Mouse (Mus musculus): ENCODE data around the gene Meaf6. TPM values are rescaled to one million over a fixed set of nuclear protein-coding genes. Genes with fewer than 3 reads are reported as not detected.

The Meaf6 gene
- polyA plus RNA-seq, 1 experiment from 2014 or later: 168 TPM

DNA sequence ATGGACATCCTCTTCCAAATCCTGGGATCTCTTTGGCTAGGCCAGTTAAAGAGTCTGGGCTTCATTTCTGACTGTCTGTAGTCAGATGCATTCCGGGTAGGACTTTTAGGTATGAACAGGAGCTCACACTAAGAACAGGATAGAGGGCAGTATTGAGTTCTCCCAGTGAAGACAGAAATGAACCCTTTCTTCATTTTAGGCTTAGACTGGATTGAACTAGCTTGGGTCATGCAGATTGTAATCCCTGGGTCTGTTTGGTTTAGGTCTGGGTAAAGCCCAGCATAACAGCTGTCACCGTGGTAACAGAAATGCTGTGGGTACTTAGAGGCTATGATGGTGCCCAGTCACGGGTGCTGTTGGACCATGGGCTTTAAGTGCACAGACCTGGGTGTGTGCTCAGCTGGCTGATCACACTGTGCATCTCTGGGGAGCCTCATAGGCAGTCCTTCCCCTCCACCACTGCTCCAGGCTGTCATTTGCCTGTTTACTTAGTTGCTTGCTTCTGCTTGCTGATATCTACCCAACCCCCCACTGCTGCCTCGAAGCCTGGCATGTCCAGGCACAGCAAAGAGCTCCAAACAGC is 68.8 kb downstream of the Meaf6 start:
- Histone ChIP-seq H3K36me3 (replicated peaks) (no peaks in the 10 kb centered on the region), H3K4me2 (no peak overlapping the region)
- ATAC-seq (replicated peaks): no peak

DNA sequence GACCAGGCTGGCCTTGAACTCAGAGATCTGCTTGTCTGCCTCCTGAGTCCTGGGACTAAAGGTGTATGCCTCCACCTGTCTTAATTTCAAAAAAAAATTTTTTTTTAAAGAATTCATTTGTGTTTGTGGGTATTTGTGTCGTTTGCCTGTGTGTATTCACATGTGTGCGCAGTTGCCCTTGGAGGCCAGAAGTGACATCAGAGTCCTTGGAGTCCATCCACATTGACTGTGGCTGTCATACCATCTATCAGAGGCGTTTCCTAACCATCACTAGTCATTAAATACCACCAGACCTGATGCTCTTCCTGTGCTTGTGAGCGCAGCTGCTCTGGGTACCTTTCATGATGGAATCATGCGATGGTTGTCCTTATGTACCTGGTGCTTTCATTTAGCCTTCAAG is 70.7 kb downstream of the Meaf6 start:
- Histone ChIP-seq H3K9ac (no peak overlapping the region), H3K4me3 (no peak overlapping the region), H3K27ac (no peak overlapping the region), H3K36me3 (replicated peaks) (no peaks in the 10 kb centered on the region), H3K4me1 (peaks cover 8% of the 10 kb centered on the region), H3K9me3 (no peaks in the 10 kb centered on the region), H3K27me3 (replicated peaks) (no peaks in the 10 kb centered on the region), H3K4me2 (no peak overlapping the region)
- no peak for ATAC-seq (replicated peaks)
- WGBS: 86% methylated on average over 5 of the region's 5 CpGs

More for the DNA sequence above, 68.8 kb downstream of the Meaf6 start:
- no peaks in the 10 kb centered on the region for H3K27me3 ChIP-seq (replicated peaks)
- peaks cover 6% of the 10 kb centered on the region; the same call in 1 of the 2 replicates for H3K4me1 ChIP-seq
- no peak overlapping the region for H3K4me3 ChIP-seq
- no peaks in the 10 kb centered on the region for H3K9me3 ChIP-seq
- H3K27ac ChIP-seq: no peak overlapping the region
- H3K9ac ChIP-seq: no peak overlapping the region
- whole genome bisulfite sequencing: 61% methylated on average over 4 of the region's 4 CpGs

DNA sequence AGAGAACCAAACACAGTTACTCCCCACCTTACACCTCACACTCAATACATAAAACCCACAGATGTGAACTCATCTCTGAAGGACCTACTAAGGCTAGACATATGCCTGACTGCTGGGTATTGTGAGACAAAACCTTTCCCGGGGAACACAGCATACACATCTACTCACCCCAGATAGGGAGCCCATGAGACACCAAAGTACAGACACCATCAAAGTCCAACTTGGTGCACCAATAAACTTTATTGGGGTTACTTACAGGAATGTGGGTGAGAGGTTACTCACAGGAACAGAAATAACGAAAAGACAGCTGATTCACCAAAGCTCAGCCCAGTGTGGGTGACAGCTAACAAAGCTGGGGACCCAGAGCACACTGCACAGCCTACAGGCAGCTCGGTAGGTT is 72.4 kb downstream of the Meaf6 start:
- no peak overlapping the region for H3K4me2 ChIP-seq
- no peak overlapping the region for H3K27ac ChIP-seq
- no peaks in the 10 kb centered on the region; the same call in 1 of the 2 replicates for H3K27me3 ChIP-seq (replicated peaks)
- no peak overlapping the region for H3K9ac ChIP-seq
- no peaks in the 10 kb centered on the region for H3K9me3 ChIP-seq
- no peaks in the 10 kb centered on the region for H3K36me3 ChIP-seq (replicated peaks)
- ATAC-seq (replicated peaks): no peak
- H3K4me1 ChIP-seq: peaks cover 15% of the 10 kb centered on the region
- 87% methylated on average over 3 of the region's 3 CpGs for WGBS
- no peak overlapping the region for H3K4me3 ChIP-seq

DNA sequence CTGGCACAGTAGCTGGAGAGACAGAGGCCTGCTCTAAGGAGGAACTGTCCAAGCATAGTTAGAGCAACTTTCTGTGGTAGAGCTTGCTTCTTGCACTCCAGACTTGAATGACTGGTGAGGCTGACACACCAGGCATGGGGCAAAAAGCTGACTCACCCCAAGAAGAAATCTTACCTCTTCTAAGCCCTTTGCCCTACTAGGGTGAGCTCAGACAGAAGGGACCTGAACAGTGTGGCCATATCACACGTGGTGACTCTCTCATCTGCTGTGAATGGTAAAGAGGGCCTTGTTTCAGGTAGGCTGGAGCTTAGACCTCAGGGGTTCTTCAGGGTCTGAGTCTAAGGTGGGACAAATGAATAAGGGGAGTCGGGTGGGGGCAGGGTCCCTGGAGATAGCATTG is 73.1 kb downstream of the Meaf6 start:
- 93% methylated on average over 2 of the region's 2 CpGs for WGBS
- Histone ChIP-seq H3K9ac (no peak overlapping the region), H3K4me2 (no peak overlapping the region), H3K36me3 (replicated peaks) (no peaks in the 10 kb centered on the region), H3K4me3 (no peak overlapping the region), H3K9me3 (no peaks in the 10 kb centered on the region), H3K27me3 (replicated peaks) (peaks cover 2% of the 10 kb centered on the region; the same call in 1 of the 2 replicates), H3K27ac (no peak overlapping the region), H3K4me1 (peaks cover 15% of the 10 kb centered on the region)
- no peak for ATAC-seq (replicated peaks)

DNA sequence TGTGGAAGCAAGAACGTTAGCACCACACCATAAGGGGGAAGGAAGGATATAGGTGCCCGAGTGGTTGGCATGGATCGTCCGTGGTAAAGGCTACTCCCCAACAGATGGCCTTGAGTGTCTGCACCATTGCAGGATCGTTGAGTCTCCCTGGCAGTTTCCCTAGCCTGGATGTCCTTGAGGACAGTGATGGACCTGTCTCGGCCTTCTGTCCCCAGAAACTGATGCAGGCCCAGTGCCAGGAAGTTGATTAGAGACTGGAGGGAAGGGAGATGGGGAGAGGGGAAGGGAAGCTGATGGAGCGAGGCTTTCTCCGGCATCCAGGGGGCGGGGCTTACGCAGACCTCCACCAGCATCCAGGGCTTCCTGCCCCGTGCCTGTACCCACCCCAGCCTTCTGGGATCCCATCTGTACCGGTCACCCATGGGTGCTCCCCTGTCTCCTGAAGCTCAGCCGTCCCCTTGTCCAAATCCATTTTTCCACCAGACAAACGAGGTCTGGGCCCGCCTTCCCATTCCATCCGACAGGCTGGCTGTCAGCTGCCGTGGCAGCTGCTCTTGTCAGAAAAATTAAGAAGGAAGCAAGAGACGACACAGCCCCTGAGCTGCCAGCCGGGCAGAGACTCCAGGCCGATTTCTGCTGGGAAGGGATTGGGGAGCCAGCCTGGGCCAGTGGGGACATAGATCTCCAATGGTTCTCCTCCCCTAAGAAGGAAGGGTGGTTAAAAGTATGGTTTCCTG is 73.8 kb downstream of the Meaf6 start:
- H3K9me3 ChIP-seq: no peaks in the 10 kb centered on the region
- H3K36me3 ChIP-seq (replicated peaks): no peaks in the 10 kb centered on the region
- H3K4me2 ChIP-seq: no peak overlapping the region
- H3K9ac ChIP-seq: no peak overlapping the region
- ATAC-seq (replicated peaks): no peak
- WGBS: 47% methylated on average over 20 of the region's 20 CpGs
- no peak overlapping the region for H3K4me3 ChIP-seq
- H3K27ac ChIP-seq: no peak overlapping the region
- peaks cover 15% of the 10 kb centered on the region for H3K4me1 ChIP-seq
- peaks cover 3% of the 10 kb centered on the region; the same call in 1 of the 2 replicates for H3K27me3 ChIP-seq (replicated peaks)

DNA sequence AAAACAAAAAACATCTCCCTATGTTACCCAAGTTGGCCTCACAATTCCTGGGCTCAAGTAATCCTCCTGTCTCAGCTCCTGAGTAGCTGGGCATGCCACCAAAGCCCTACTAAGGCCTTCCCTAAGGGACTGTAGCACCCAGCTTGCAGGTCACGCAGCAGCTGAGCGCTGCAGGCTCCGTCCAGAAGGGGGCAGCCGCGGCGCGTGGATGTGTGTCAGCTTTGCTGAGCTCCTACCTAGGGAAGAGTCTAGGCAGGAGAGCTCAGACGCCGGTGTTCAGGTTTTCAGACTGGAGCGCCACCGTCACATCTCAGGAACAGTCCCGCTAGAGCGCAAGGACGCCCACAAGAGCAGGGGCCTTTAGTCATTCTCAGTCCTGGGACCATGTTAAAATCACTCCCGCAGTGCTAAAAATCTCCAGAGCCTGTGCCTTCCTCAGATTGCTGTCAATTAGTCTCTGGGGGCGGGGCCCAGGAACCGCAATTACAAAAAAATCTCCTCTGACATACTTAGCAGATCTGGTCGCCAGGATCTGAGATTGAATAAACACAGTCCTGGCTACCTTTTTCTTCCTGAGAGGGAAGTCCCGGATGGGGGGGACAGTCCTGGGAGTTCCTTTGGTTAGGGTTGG is 75.5 kb downstream of the Meaf6 start:
- ATAC-seq (replicated peaks): peak; percentile 82
- Histone ChIP-seq H3K27ac (no peak overlapping the region), H3K4me2 (peak overlapping the region; percentile 36), H3K36me3 (replicated peaks) (no peaks in the 10 kb centered on the region), H3K27me3 (replicated peaks) (peaks cover 3% of the 10 kb centered on the region; the same call in 1 of the 2 replicates), H3K9ac (no peak overlapping the region), H3K4me1 (peaks cover 15% of the 10 kb centered on the region), H3K9me3 (no peaks in the 10 kb centered on the region), H3K4me3 (no peak overlapping the region)
- 6% methylated on average over 19 of the region's 19 CpGs for WGBS

DNA sequence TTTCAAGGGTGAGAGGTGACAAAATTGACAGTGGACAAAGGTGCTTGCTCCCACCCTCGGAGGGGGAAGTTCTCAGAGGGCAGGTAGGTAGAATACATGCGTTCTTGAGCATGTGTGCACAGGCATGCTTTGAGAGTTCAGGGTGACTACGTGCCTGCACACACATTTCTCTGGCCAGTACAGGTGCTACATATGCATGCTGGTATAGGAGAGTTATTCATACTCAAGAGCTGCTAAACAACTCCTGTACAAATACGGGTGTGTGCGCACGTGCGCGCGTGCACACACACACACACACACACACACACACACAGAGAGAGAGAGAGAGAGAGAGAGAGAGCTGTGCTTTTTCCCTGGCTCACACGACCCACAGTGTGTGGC is 76.0 kb downstream of the Meaf6 start:
- H3K4me2 ChIP-seq: peak overlapping the region; percentile 36
- H3K9me3 ChIP-seq: no peaks in the 10 kb centered on the region
- 60% methylated on average over 10 of the region's 10 CpGs for WGBS
- no peak overlapping the region for H3K9ac ChIP-seq
- H3K36me3 ChIP-seq (replicated peaks): no peaks in the 10 kb centered on the region
- H3K4me1 ChIP-seq: peaks cover 15% of the 10 kb centered on the region
- H3K4me3 ChIP-seq: no peak overlapping the region
- peaks cover 3% of the 10 kb centered on the region; the same call in 1 of the 2 replicates for H3K27me3 ChIP-seq (replicated peaks)
- peak; percentile 35; the same call in 1 of the 2 replicates for ATAC-seq (replicated peaks)
- no peak overlapping the region for H3K27ac ChIP-seq

DNA sequence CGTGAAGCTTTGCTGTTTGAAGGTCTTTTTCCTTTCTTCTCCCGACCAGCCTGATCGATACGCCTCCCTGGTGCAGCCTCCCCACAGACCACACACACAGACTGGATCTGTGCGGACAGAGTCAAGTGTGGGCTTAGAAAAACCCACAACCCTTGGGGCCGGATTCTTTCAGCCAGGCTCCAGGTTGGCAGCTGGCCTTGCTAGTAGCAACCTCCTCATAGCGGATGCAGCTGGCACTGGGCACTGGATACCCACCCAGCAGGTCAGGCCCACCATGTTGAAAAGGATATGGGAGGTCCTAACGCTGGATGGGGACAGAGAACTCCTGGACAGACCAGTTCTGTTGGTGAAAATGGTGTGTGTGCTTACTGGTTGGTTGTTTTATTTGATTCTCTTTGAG is 76.5 kb downstream of the Meaf6 start:
- WGBS: 26% methylated on average over 8 of the region's 8 CpGs
- ATAC-seq (replicated peaks): peak; percentile 37; the same call in 1 of the 2 replicates
- no peaks in the 10 kb centered on the region for H3K9me3 ChIP-seq

DNA sequence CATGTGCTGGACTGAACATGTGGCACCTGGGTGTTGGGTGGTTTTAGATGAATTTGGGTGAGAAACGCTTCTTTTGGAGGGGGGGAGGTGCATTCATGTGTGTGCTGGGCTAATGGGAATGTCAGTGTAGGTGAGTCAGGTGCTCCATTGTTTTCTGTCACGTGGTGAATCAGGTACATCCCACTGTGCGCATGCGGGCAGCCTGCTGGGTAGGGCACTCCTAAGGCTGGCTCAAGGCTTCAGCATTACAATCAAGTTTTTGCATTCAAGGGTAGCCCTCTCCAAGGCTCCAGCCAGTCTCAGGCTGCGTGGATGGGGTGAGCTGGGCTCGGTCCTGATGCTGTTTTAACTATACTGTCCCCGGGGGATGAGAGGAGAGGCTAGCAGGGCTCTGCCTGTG is 77.8 kb downstream of the Meaf6 start:
- no peak for ATAC-seq (replicated peaks)
- no peak overlapping the region for H3K27ac ChIP-seq
- no peaks in the 10 kb centered on the region for H3K9me3 ChIP-seq
- H3K4me3 ChIP-seq: no peak overlapping the region
- peaks cover 3% of the 10 kb centered on the region; the same call in 1 of the 2 replicates for H3K27me3 ChIP-seq (replicated peaks)
- H3K36me3 ChIP-seq (replicated peaks): no peaks in the 10 kb centered on the region
- no peak overlapping the region for H3K9ac ChIP-seq
- no peak overlapping the region for H3K4me2 ChIP-seq
- H3K4me1 ChIP-seq: peaks cover 15% of the 10 kb centered on the region
- 62% methylated on average over 7 of the region's 7 CpGs for WGBS

More for the DNA sequence above, 76.5 kb downstream of the Meaf6 start:
- Histone ChIP-seq H3K4me3 (no peak overlapping the region), H3K27me3 (replicated peaks) (peaks cover 3% of the 10 kb centered on the region; the same call in 1 of the 2 replicates), H3K9ac (no peak overlapping the region), H3K4me1 (peaks cover 15% of the 10 kb centered on the region), H3K36me3 (replicated peaks) (no peaks in the 10 kb centered on the region), H3K27ac (no peak overlapping the region), H3K4me2 (no peak overlapping the region)

Other genes with a start within 250 kb of the Meaf6 start
- 49.2 and 50.5 TPM in 2 replicates for gene Yrdc, start 234.5 kb upstream of the Meaf6 start, polyA plus RNA-seq (2015; fragmentation: Nextera tagmentation; extraction: Ambion mirVana)
- 94.8 and 95.8 TPM in 2 replicates for gene 1110065P20Rik, start 233.9 kb upstream of the Meaf6 start, polyA plus RNA-seq (2015; fragmentation: Nextera tagmentation; extraction: Ambion mirVana)
- 13.8 and 14.2 TPM in 2 replicates for gene Maneal, start 223.0 kb upstream of the Meaf6 start, polyA plus RNA-seq (2015; fragmentation: Nextera tagmentation; extraction: Ambion mirVana)
- gene Epha10, start 204.2 kb upstream of the Meaf6 start, polyA plus RNA-seq (2015; fragmentation: Nextera tagmentation; extraction: Ambion mirVana): 16.1 and 16.3 TPM in 2 replicates
- 14.3 and 16.9 TPM in 2 replicates for gene 9930104L06Rik, start 148.1 kb upstream of the Meaf6 start, polyA plus RNA-seq (2015; fragmentation: Nextera tagmentation; extraction: Ambion mirVana)
- gene Cdca8, start 145.8 kb upstream of the Meaf6 start, polyA plus RNA-seq (2015; fragmentation: Nextera tagmentation; extraction: Ambion mirVana): 24.8 and 30.6 TPM in 2 replicates
- gene Rspo1, start 98.7 kb upstream of the Meaf6 start, polyA plus RNA-seq (2015; fragmentation: Nextera tagmentation; extraction: Ambion mirVana): 2.4 and 3.7 TPM in 2 replicates
- 96.9 and 104 TPM in 2 replicates for gene Gnl2, start 68.5 kb upstream of the Meaf6 start, polyA plus RNA-seq (2015; fragmentation: Nextera tagmentation; extraction: Ambion mirVana)
- gene Dnali1, start 19.4 kb upstream of the Meaf6 start, polyA plus RNA-seq (2015; fragmentation: Nextera tagmentation; extraction: Ambion mirVana): 1.3 and 1.5 TPM in 2 replicates
- gene Snip1, start 18.5 kb upstream of the Meaf6 start, polyA plus RNA-seq (2015; fragmentation: Nextera tagmentation; extraction: Ambion mirVana): 27.3 and 28.1 TPM in 2 replicates
- gene Zc3h12a, start 42.7 kb downstream of the Meaf6 start, polyA plus RNA-seq (2015; fragmentation: Nextera tagmentation; extraction: Ambion mirVana): 0.15 TPM in 2 replicates